Mouse (Mus musculus): ENCODE results near the gene Slamf9. TPM values are rescaled to one million over a fixed set of nuclear protein-coding genes. Genes with fewer than 3 reads are reported as not detected.

Gene Slamf9
- polyA plus RNA-seq, 1 experiment from 2014 or later, result 0.31 TPM

DNA sequence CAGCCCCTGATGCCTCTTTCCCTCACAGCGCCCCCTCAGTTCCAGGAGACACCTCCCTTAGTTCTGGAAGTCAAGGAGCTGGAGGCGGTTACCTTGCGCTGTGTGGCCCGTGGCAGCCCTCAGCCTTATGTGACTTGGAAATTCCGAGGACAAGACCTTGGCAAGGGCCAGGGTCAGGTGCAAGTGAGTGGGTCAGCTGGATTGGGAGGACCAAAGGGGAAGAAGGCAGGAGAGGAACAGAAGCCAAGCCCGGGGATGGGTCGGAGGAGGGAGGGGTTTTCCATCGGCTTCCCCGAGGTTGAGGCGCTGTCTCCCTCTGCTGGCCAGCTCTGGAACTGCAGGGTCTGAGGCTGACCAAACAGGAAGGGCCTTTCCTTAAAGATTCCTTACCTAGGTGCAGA lies 15.1 kb downstream of the Slamf9 start:
- peaks cover 21% of the 10 kb centered on the region for H3K4me1 ChIP-seq (ENCODE audit: control insufficient read depth, insufficient read depth, low read length)
- no peaks in the 10 kb centered on the region for H3K27me3 ChIP-seq (ENCODE audit: control insufficient read depth, insufficient read depth, low read length)
- peak; percentile 57; the same call in 1 of the 2 replicates for ATAC-seq (ENCODE audit: low read depth)
- no peak overlapping the region for H3K4me3 ChIP-seq (ENCODE audit: low read depth, low read length)
- H3K36me3 ChIP-seq (ENCODE audit: control insufficient read depth, insufficient read depth, low read length), result peaks cover 1% of the 10 kb centered on the region; the same call in 1 of the 2 replicates
- no peak overlapping the region for H3K27ac ChIP-seq (ENCODE audit: low read depth, low read length)
- WGBS, result 11% methylated on average over 10 of the region's 10 CpGs
- H3K4me2 ChIP-seq (ENCODE audit: low read depth, low read length), result peak overlapping the region; percentile 28
- H3K9me3 ChIP-seq (ENCODE audit: control insufficient read depth, low read length), result no peaks in the 10 kb centered on the region
- H3K9ac ChIP-seq (replicated peaks; ENCODE audit: low read depth, low read length), result no peak overlapping the region

DNA sequence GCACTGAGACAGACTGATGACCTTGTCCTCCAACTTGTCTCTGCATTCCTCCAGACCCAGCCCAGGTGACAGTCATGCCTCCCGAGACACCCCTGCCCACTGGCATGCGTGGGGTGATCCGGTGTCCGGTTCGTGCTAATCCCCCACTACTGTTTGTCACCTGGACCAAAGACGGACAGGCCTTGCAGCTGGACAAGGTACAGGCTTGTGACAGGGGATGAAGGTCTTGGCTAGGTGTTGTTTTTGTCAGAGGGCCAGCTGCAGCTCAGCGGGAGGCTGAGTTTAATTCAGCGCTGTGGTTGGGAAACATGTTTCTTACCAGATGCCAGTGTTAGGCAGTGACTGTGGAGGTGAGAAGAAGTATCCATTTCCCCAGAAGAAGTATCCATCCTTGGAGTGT lies 16.9 kb downstream of the Slamf9 start:
- Histone ChIP-seq H3K27ac (ENCODE audit: low read depth, low read length) (no peak overlapping the region), H3K27me3 (ENCODE audit: control insufficient read depth, insufficient read depth, low read length) (no peaks in the 10 kb centered on the region), H3K36me3 (ENCODE audit: control insufficient read depth, insufficient read depth, low read length) (peaks cover 14% of the 10 kb centered on the region), H3K9ac (replicated peaks; ENCODE audit: low read depth, low read length) (no peak overlapping the region), H3K4me2 (ENCODE audit: low read depth, low read length) (no peak overlapping the region), H3K4me1 (ENCODE audit: control insufficient read depth, insufficient read depth, low read length) (peaks cover 3% of the 10 kb centered on the region), H3K4me3 (ENCODE audit: low read depth, low read length) (no peak overlapping the region), H3K9me3 (ENCODE audit: control insufficient read depth, low read length) (no peaks in the 10 kb centered on the region)
- ATAC-seq (ENCODE audit: low read depth), result no peak
- 91% methylated on average over 8 of the region's 8 CpGs for WGBS

DNA sequence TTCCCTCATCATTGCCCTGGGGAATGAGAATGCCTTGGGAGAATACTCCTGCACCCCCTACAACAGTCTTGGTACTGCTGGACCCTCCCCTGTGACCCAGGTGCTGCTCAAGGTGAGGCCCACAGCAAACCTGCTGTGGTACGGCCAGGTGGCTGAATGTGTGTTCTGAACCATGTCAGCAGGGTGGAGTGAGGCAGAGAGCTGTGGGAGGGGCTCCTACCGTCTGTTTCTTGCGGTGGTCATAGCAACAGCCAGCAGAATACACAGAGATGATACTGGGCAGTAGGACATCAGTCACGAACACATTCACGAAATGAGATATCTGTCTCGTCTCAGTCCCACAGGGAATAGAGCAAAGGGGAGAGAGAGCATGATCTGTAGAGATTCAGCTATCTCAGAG lies 18.4 kb downstream of the Slamf9 start:
- Histone ChIP-seq H3K27me3 (ENCODE audit: control insufficient read depth, insufficient read depth, low read length) (no peaks in the 10 kb centered on the region), H3K4me2 (ENCODE audit: low read depth, low read length) (no peak overlapping the region), H3K4me1 (ENCODE audit: control insufficient read depth, insufficient read depth, low read length) (no peaks in the 10 kb centered on the region; the same call in 1 of the 2 replicates), H3K36me3 (ENCODE audit: control insufficient read depth, insufficient read depth, low read length) (peaks cover 24% of the 10 kb centered on the region), H3K9me3 (ENCODE audit: control insufficient read depth, low read length) (no peaks in the 10 kb centered on the region), H3K4me3 (ENCODE audit: low read depth, low read length) (no peak overlapping the region), H3K27ac (ENCODE audit: low read depth, low read length) (no peak overlapping the region), H3K9ac (replicated peaks; ENCODE audit: low read depth, low read length) (no peak overlapping the region)
- 77% methylated on average over 6 of the region's 6 CpGs for WGBS
- no peak for ATAC-seq (ENCODE audit: low read depth)

DNA sequence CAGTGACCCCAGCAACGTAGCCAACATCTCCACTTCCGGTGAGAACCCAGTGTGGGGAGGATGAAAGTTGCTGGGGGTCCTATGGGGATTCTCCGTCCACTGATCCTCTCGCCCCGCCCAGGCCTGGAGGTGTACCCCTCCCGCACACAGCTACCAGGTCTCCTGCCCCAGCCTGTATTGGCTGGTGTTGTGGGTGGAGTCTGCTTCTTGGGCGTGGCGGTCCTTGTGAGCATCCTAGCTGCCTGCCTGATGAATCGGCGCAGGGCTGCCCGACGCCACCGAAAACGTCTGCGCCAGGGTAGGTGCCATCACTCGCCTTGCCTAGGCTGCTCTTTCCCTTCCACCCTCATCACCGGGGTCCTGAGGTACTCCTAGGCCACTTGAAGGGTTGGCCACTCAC lies 20.9 kb downstream of the Slamf9 start:
- WGBS, result 89% methylated on average over 17 of the region's 17 CpGs
- Histone ChIP-seq H3K9me3 (ENCODE audit: control insufficient read depth, low read length) (no peaks in the 10 kb centered on the region), H3K4me1 (ENCODE audit: control insufficient read depth, insufficient read depth, low read length) (no peaks in the 10 kb centered on the region), H3K4me3 (ENCODE audit: low read depth, low read length) (no peak overlapping the region), H3K27me3 (ENCODE audit: control insufficient read depth, insufficient read depth, low read length) (no peaks in the 10 kb centered on the region), H3K36me3 (ENCODE audit: control insufficient read depth, insufficient read depth, low read length) (peaks cover 24% of the 10 kb centered on the region), H3K9ac (replicated peaks; ENCODE audit: low read depth, low read length) (no peak overlapping the region), H3K27ac (ENCODE audit: low read depth, low read length) (no peak overlapping the region), H3K4me2 (ENCODE audit: low read depth, low read length) (no peak overlapping the region)
- no peak for ATAC-seq (ENCODE audit: low read depth)

DNA sequence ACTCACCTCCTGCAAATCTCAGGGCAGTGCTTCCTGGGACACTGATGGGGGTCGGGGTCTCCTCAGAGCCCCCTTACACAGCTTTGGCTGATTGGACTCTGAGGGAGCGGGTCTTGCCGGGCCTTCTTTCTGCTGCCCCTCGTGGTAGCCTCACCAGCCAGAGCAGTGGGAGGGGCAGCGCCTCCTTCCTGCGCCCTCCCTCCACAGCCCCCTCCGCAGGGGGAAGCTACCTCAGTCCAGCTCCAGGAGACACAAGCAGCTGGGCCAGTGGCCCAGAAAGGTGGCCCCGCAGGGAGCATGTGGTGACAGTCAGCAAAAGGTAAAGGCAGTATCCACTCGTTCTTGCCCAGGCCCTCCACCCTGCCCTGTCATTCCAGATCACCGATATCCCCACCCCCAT lies 22.3 kb downstream of the Slamf9 start:
- Histone ChIP-seq H3K36me3 (ENCODE audit: control insufficient read depth, insufficient read depth, low read length) (peaks cover 24% of the 10 kb centered on the region), H3K4me3 (ENCODE audit: low read depth, low read length) (no peak overlapping the region), H3K9me3 (ENCODE audit: control insufficient read depth, low read length) (no peaks in the 10 kb centered on the region), H3K4me1 (ENCODE audit: control insufficient read depth, insufficient read depth, low read length) (peaks cover 4% of the 10 kb centered on the region; the same call in 1 of the 2 replicates), H3K27ac (ENCODE audit: low read depth, low read length) (no peak overlapping the region), H3K4me2 (ENCODE audit: low read depth, low read length) (no peak overlapping the region), H3K9ac (replicated peaks; ENCODE audit: low read depth, low read length) (no peak overlapping the region), H3K27me3 (ENCODE audit: control insufficient read depth, insufficient read depth, low read length) (no peaks in the 10 kb centered on the region)
- no peak for ATAC-seq (ENCODE audit: low read depth)
- WGBS, result 88% methylated on average over 10 of the region's 10 CpGs

DNA sequence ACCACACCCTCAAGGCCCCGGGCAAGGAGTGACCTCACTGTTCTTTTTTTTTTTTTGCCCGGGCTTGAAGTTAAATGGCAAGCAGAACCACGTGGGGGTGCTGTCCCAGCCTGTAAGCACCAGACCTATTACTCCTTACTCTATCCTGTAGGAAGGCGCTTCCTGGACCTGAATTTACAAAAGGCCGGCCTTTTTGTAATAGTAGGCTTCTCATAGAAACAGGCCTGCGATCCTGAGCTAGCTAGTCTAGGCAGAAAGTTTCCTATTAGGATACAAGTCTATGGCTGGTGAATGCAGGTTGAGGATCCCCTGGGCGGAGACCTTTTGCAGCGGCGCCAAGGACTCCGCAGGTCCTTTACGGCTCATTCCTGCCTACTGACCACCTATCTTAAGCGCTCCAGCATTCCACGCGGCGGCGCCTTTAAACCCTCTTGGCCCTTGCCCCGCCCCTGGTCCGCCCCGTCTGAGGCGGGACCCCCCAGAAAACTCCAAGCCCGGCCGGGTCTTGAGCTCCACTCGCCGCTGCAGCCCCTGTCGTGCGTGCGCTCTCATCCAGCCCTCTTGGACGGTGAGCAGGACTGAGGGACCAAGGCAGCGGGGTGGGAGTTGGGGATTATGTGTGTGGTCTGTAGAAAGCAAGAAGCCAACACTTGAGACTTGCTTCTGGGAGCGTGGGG lies 24.7 kb downstream of the Slamf9 start, which contains the start of gene Tagln2:
Tagln2 (plus strand) TSS at position 283 of the 677 bp plus-strand sequence.
- Histone ChIP-seq H3K9ac (replicated peaks; ENCODE audit: low read depth, low read length) (peak within 1 kb of the TSS; percentile 51), H3K4me1 (ENCODE audit: control insufficient read depth, insufficient read depth, low read length) (peaks cover 21% of the 10 kb centered on the region), H3K27me3 (ENCODE audit: control insufficient read depth, insufficient read depth, low read length) (no peaks in the 10 kb centered on the region), H3K36me3 (ENCODE audit: control insufficient read depth, insufficient read depth, low read length) (peaks cover 24% of the 10 kb centered on the region), H3K9me3 (ENCODE audit: control insufficient read depth, low read length) (no peaks in the 10 kb centered on the region), H3K4me3 (ENCODE audit: low read depth, low read length) (peak within 1 kb of the TSS; percentile 37), H3K27ac (ENCODE audit: low read depth, low read length) (peak within 1 kb of the TSS; percentile 73), H3K4me2 (ENCODE audit: low read depth, low read length) (peak within 1 kb of the TSS; percentile 41)
- ATAC-seq (ENCODE audit: low read depth), result peak; percentile 33
- 2% methylated on average over 30 of the region's 30 CpGs for WGBS

DNA sequence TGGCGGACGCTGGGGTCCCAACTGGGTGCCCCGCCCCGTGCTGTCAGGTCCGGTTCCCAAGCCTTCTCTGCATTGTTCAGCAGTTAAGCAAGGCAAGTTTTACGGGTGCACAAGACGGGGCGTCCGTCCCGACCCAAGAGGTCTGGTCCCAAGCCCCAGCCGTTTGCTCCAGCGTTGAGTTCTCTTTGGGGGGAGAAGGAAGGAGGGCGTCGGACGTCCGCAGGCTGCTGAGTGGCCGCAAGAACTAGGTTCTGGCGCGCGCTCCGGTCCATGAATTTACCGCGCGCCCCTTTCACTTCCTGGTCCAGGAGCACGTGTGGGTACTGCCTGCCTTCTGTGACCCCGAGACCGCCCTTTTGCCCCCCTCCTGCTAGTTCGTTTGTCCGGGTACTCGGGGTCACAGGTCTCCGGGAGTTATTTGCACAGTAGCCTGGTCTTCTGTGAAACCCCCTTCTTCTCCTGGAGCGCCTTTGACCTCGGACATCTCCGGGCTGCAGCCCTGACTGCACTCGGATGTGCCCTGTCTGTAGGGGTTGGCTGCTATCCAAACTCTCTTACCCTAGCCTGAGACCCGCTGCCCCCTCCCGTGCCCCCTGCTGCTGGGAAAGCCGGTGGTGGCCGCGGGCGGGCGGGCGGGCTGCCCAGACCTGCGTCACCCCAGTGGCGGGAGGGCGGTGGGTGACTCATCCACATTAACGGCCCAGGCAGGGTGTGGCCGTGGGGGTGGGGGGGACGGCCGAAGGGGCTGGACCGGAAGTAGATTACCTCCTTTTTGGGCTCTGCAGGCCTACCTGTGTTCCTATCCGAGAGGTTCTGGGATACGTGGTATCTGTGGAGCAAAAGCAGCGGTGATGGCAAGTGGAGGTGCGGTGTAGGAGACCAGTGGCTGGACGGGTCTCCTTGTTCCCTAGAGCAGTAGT lies 25.6 kb downstream of the Slamf9 start:
- H3K9ac ChIP-seq (replicated peaks; ENCODE audit: low read depth, low read length), result peak overlapping the region; percentile 51
- peak; percentile 10 for ATAC-seq (ENCODE audit: low read depth)
- no peaks in the 10 kb centered on the region for H3K27me3 ChIP-seq (ENCODE audit: control insufficient read depth, insufficient read depth, low read length)
- peak overlapping the region; percentile 73 for H3K27ac ChIP-seq (ENCODE audit: low read depth, low read length)
- peak overlapping the region; percentile 37 for H3K4me3 ChIP-seq (ENCODE audit: low read depth, low read length)
- H3K4me2 ChIP-seq (ENCODE audit: low read depth, low read length), result peak overlapping the region; percentile 41
- no peaks in the 10 kb centered on the region for H3K9me3 ChIP-seq (ENCODE audit: control insufficient read depth, low read length)
- 1% methylated on average over 55 of the region's 56 CpGs for WGBS
- H3K4me1 ChIP-seq (ENCODE audit: control insufficient read depth, insufficient read depth, low read length), result peaks cover 21% of the 10 kb centered on the region
- H3K36me3 ChIP-seq (ENCODE audit: control insufficient read depth, insufficient read depth, low read length), result peaks cover 20% of the 10 kb centered on the region

DNA sequence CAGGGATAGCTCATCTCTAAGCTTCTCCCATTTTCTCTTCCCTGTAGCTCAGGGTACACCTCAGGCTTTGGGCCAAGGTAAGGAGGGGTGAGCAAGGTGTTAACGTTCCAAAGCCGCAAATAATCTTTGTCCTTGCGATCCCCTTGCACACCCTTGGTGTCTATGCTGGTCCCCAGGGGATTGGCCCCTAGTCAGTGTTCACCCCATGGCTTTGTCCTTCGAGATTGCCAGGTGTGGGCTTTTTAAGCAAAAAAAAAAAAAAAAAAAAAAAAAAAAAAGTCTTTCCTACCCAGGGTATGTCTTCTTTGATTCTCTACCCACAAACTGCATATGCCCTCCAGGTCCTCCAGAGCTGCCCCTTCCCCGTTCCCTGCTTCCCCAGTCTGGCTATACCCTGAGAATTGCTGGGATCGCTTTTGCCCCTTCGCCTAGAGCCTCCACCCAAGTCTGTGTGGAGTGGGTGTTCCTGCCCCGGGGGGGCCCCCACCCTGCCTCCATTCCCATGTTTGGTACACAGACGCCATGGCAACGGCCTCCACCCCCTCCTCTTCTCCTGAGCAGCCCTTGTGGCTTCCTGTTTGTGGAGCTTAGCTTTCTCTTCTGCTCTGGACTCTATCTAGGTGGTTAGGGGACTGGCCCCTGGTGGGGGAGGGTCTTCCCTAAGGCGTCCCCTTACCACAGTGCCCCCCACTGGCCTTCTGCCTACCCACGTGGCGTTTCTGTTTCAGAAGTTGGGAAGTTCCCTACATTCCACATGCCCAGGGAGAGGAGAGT lies 26.4 kb downstream of the Slamf9 start:
- WGBS, result 23% methylated on average over 13 of the region's 13 CpGs
- Histone ChIP-seq H3K4me1 (ENCODE audit: control insufficient read depth, insufficient read depth, low read length) (peaks cover 21% of the 10 kb centered on the region), H3K9ac (replicated peaks; ENCODE audit: low read depth, low read length) (no peak overlapping the region), H3K4me2 (ENCODE audit: low read depth, low read length) (peak overlapping the region; percentile 41), H3K27ac (ENCODE audit: low read depth, low read length) (peak overlapping the region; percentile 31; the same call in 1 of the 2 replicates), H3K4me3 (ENCODE audit: low read depth, low read length) (peak overlapping the region; percentile 37), H3K9me3 (ENCODE audit: control insufficient read depth, low read length) (no peaks in the 10 kb centered on the region), H3K36me3 (ENCODE audit: control insufficient read depth, insufficient read depth, low read length) (peaks cover 15% of the 10 kb centered on the region; the same call in 1 of the 2 replicates), H3K27me3 (ENCODE audit: control insufficient read depth, insufficient read depth, low read length) (no peaks in the 10 kb centered on the region)
- peak; percentile 15 for ATAC-seq (ENCODE audit: low read depth)

Measured in neural tube, embryonic 14.5 days (tissue).